Mouse (Mus musculus) sigmoid colon, adult 10 weeks (tissue): ENCODE results near the gene Atp2b1. TPM values are rescaled to one million over a fixed set of nuclear protein-coding genes. Genes with fewer than 3 reads are reported as not detected.

ENCODE experiments used
- polyA plus RNA-seq: library from polyadenylated mRNA; stranded (reverse); fragments of 350-450 nt; fragmentation: Illumina TruSeq; extraction: RNeasy Lipid Tissue Mini Kit (QIAGEN cat#74804); gene quantifications from one replicate; pipeline ENCODE4 v1.2.3, GENCODE M21; 2014; ENCODE audit warnings: low read depth, low replicate concordance

The Atp2b1 gene
- 309 TPM for polyA plus RNA-seq

GRCm38 (mm10) chr10:98913961-98914809 lies at the start of gene Atp2b1:
Gene Atp2b1, plus strand, starts transcription at chr10:98914406.

Other genes starting within 250 kb of the Atp2b1 start
- gene Poc1b, start 192.6 kb downstream of the Atp2b1 start, polyA plus RNA-seq = 26.9 TPM
- 216 TPM for gene Galnt4, start 193.8 kb downstream of the Atp2b1 start, polyA plus RNA-seq
- gene Phxr2, start 211.9 kb downstream of the Atp2b1 start, polyA plus RNA-seq = 2.5 TPM